Mouse (Mus musculus) testis, postnatal 10 days (tissue): ENCODE measurements around the gene Gpld1.

Source experiments
- DNase-seq: peaks from one replicate; pipeline ENCODE4 v3.0.0; 2021; ENCODE audit warnings: low spot score

Gene Gpld1

DNA sequence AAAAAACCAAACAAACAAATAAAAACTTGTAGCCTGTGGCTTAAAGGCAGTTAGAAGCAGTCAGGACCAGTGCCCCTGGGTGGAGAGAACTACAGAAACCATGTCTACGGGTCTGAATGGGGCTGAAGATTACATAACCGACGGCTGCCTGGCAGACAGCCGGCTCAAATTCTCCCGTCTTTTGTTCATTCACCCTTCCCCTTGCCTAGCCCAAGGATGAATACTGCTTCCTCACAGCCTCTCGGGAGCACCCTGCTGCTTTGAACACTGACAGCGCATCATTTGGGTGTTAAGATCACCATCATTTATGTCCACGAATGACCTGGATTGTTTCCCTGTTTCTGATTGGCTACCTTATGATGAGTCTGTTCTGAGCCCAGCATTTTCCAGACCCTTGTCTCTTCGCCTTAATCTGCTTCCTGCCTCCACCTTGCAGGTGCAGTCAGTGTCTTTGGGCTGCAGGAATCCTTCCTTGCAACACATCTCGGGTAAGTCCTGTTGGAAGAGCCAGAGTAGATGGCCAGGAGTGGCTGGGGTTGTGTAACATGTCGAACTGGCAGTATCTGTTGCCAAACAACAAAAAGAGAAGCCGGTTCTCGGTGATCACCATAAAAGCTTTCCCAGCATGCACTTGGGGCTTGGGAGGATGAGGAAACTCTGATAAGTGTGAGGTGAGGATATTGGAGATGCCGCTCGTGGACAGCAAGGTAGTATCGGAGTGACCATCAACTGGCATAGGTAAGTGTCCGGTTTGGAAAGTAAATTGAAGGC, at the start of gene Gpld1:
Gene Gpld1 (plus strand): TSS at position 641 of the 771 bp plus-strand sequence.
- no peak for DNase-seq

DNA sequence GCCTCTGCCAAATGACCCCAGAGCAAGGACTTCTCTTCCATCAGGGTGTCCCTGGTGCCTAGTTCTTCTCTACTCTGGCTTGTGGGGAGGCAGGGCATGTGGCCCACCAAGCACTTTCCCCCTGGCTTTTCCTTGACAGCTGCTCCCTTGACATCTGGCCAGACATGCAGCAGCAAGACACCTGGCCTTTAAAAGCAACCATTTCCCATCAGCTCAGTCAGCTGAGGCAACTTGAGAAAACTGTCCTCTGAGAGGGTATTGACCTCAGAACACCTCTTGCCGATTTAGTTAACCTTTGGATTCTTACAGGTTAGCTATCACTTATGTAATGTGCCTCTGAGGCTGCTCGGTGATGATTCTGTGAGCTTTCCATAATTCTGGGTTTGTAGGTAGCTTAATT, 49.1 kb upstream of the Gpld1 start:
- no peak for DNase-seq

- DNase-seq, result no peak
Observed at GRCm38 (mm10) chr13:24901916-24902315, 41.0 kb upstream of the Gpld1 start.

DNA sequence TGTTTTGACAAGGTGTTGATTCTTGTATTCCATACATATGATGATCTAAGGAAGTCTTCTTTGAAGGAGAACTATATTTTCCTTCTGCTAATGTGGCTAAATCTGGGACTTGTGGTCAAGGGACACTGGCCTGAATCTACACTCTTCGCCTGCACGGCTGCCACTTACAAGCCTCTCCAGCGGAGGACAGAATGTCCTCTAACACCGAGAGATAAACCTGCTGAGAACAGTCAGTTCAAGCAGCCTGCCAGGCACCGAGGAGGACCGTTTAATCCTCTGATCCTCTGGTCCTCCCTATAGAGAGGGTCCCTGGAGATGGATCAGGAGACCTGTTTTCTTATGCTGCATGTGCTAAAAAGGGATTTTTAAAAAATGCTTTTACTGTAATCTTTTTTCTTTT, 39.5 kb upstream of the Gpld1 start:
- DNase-seq, result no peak

DNA sequence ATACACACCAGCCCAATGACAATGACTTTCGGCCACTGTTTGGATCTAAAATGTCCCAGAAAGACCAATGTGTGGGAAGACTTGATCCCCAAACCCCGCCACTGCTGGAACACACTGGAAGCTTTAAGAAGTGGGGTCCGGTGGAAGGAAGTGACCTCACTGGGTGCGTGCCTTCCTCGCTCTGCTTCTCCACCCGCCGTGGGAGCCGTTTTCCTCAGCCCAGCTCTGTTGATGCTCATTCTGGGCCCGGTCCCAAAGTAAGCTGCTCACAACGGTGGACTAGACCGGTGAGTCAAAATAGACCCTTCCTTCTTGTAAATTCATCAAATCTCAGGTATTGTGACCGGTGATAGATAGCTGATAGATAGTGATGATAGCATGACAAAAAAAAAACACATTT, 37.5 kb upstream of the Gpld1 start:
- DNase-seq, result no peak

DNA sequence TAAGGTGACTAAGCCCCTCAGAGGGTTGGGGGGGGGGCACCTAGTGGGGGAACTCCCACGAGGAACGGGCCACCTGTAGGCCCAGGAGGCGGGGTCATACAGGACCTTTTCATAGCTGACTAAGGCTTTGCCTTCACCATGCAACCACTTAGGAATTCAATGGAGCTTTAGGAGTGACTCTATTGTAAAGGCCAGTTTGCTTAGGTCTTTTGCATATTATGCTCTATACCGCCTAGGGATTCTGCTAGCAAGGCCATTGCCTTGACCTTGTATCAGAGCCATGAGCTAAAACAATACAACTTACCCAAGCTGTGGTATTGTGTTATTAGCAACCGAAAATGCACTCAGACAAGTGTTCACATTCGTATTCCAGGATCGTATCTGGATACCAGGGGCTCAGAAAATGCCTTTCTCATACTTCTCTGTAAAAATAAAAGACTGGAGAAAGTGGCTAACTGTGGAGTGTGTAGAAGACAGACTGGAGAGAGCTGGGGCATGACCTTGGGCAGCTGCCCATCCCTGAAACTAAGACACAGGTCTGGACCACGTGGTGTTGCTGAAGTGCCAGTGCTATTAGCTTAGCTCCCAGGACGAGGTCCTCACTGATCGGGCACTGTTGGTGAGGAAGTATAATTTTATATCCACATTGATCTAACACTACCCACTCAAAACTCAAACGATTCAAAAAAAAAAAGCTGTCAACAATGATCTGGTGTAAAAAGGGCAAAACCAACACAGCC, 36.0 kb upstream of the Gpld1 start:
- DNase-seq, result no peak

- DNase-seq, result no peak
Observed at GRCm38 (mm10) chr13:24909112-24909511, 33.8 kb upstream of the Gpld1 start.

DNA sequence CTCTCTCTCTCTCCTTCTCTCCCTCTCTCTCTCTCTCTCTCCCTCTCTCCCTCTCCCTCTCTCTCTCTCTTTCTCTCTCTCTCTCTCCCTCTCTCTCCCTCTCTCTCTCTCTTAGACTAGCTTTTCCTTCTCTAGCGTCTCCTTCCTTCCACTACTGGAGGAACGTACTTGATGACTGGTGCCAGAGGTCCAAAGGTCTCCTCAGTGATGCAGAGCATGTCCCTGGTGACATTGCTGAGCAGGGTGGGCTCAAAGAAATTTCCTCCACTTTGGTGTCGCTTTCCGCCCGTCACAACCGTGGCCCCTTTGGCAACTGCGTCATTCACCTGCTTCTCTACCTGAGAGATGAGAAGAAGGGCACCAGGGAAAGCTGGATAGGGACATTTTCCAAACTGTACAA, 29.4 kb upstream of the Gpld1 start:
- DNase-seq, result no peak

- no peak for DNase-seq
Observed at GRCm38 (mm10) chr13:24914915-24915314, 28.0 kb upstream of the Gpld1 start.

- DNase-seq, result no peak
Observed at GRCm38 (mm10) chr13:24915831-24916230, 27.1 kb upstream of the Gpld1 start.

DNA sequence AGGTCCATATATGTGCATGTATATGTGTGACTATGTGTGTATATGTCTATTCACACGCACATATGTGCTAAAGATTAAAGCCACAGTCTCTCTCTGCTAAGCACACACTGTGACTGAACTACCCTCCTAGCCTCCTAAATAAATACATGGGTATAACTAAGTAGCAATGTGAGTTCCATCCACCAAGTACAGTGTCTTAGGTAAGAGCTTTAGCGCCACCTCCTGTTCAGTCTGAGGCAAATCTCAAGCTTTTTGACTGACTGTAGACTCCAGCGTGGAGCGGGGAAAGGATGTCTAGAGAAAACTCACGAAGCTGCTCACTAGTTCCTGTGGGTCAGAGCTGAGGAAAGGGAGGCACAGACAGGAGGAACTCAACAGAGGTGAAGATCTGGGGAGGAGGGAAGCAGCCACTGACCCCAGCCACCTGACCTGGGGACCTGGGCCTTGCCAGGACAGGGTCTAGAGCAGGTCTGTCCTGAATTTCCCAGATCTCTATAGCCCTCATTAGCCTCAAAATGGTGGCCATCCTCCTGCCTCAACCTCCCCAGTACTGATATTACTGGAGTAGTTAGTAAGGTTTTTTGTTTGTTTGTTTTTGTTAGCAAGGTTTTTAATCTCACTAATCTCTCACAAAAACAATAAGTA, 22.5 kb upstream of the Gpld1 start:
- peak; percentile 69 for DNase-seq

GRCm38 (mm10) chr13:24921281-24921680, 21.7 kb upstream of the Gpld1 start:
- DNase-seq, result no peak

DNA sequence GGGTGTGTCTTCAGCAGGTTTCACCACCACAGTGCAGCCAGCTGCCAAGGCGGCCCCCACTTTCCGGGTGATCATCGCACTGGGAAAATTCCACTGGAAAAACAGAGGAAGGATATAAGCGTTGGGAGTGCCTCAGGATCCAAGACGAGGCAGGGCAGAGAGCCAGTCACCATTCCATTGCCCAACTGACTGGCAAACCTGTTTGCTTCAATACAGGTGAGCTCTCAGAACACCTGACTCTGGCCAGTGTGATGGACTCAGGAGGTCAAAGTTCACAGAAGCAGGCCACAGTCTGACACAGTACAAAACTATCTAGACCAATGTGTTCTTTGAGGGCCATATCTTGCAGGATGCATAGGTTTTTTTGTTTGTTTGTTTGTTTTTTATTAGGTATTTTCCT, 19.0 kb upstream of the Gpld1 start:
- no peak for DNase-seq

DNA sequence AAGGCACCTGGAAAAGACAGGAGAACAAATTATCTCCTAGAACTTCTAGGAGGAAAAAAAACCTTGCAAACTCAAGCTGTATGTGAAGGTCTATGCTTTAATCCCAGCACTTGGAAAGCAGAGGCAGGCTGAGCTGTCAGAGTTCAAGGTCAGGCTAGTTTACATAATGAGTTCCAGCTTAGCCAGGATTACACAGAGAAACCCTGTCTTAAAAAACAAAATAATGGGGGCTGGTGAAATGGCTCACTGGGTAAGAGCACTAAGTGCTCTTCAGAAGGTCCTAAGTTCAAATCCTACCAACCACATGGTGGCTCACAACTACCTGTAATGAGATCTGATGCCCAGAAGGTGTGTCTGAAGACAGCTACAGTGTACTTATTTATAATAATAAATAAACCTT, 12.4 kb upstream of the Gpld1 start:
- DNase-seq, result no peak

GRCm38 (mm10) chr13:24933199-24933598, 9.8 kb upstream of the Gpld1 start:
- DNase-seq, result no peak

DNA sequence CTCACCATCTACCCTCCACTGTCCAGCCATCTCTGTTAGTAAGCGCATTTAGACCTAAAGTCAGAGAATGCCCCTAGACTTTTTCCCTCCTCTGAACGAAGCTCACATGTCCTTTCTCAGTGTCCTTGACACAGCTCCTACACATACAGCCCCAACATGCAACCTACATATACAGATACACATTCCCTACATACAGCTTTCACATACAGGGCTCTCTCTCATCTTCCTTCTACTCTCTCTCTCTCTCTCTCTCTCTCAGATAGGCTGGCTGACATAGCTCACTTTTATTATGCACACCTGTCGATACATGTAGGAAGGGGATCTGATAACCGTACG, 6.2 kb upstream of the Gpld1 start:
- DNase-seq, result no peak

GRCm38 (mm10) chr13:24937108-24937838, 5.7 kb upstream of the Gpld1 start, which contains the start of gene Aldh5a1:
Gene Aldh5a1 (minus strand): TSS chr13:24937661.
- peak; percentile 85 for DNase-seq

DNA sequence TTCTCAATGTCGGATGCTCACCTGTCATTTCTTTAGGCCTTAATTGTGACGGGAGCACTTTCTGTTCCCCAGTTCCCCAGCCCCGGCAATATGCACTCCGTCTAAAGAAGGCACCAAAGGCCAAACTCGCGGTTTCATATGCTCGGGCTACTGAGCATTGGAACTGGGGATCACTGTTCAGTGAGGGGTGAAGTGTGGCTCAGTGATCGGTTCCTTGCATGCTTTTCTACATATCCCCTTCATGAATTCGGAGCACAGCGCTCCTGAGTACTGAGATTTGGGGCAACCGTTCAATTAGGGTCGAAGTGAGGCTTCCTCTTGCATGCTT, 5.1 kb upstream of the Gpld1 start:
- peak; percentile 46 for DNase-seq

- DNase-seq, result peak; percentile 89
Observed at GRCm38 (mm10) chr13:24938683-24939082, 4.3 kb upstream of the Gpld1 start.

GRCm38 (mm10) chr13:24939472-24939871, 3.5 kb upstream of the Gpld1 start:
- DNase-seq, result peak; percentile 51

DNA sequence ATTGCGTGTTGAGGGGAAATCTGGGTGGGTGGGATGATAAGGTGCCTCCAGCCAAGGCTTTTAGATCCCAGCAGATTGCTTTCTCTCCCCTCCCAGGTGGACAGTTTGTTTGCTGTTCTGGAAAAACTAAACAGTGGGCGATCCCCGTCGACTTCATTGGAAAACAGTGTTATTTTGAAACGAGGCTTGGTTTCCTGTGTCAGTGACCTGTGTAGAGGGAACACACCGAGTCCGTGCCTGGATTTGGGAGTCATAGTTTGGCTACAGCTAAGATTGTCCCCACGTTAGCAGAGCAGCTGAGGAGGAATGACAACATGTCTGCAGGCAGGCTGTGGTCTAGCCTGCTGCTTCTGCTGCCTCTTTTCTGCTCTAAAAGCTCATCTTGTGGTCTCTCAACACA, 351 bp downstream of the Gpld1 start:
- DNase-seq, result no peak

GRCm38 (mm10) chr13:24945567-24945966, 2.6 kb downstream of the Gpld1 start:
- peak; percentile 55 for DNase-seq

GRCm38 (mm10) chr13:24947158-24947557, 4.2 kb downstream of the Gpld1 start:
- no peak for DNase-seq
